Mouse (Mus musculus) layer of hippocampus, adult 18-20 months (tissue): ENCODE results near the gene Elavl1. TPM values are rescaled to one million over a fixed set of nuclear protein-coding genes. Genes with fewer than 3 reads are reported as not detected.

ENCODE experiments used
- total RNA-seq, 2 experiments: library from RNA; stranded (reverse); gene quantifications; 2 replicates each; pipeline ENCODE4 v1.2.3; 2021

The Elavl1 gene
- total RNA-seq, 2 experiments from 2014 or later: 78.8 to 80.6 TPM

Other genes with a start within 250 kb of the Elavl1 start
- under 1 TPM; 0.37 to 0.43 TPM for gene Cd209f, start 219.6 kb downstream of the Elavl1 start, total RNA-seq
- under 1 TPM in 1 of 2 experiments, not detected in 1; 0.22 TPM for gene Cd209g, start 191.3 kb downstream of the Elavl1 start, total RNA-seq
- 100 to 1,000 TPM in 1 of 2 experiments, 10 to 100 TPM in 1; 93.2 to 102 TPM for gene Evi5l, start 158.8 kb downstream of the Elavl1 start, total RNA-seq
- 10 to 100 TPM; 38.4 to 41.3 TPM for gene Prr36, start 108.0 kb downstream of the Elavl1 start, total RNA-seq
- gene Lrrc8e, start 98.6 kb downstream of the Elavl1 start, total RNA-seq: not detected
- gene Map2k7, start 86.7 kb downstream of the Elavl1 start, total RNA-seq: 100 to 1,000 TPM; 109 to 116 TPM
- under 1 TPM; 0.46 to 0.62 TPM for gene Gm49320, start 86.5 kb downstream of the Elavl1 start, total RNA-seq
- 10 to 100 TPM in 1 of 2 experiments, 1 to 10 TPM in 1; 8.9 to 12.2 TPM for gene Tgfbr3l, start 77.2 kb downstream of the Elavl1 start, total RNA-seq
- 10 to 100 TPM; 28.9 to 31.1 TPM for gene Snapc2, start 72.3 kb downstream of the Elavl1 start, total RNA-seq
- gene Ctxn1, start 66.1 kb downstream of the Elavl1 start, total RNA-seq: 100 to 1,000 TPM; 524 to 546 TPM
- 10 to 100 TPM; 59.1 to 61.4 TPM for gene Timm44, start 49.5 kb downstream of the Elavl1 start, total RNA-seq
- gene Ccl25, start 203 bp downstream of the Elavl1 start, total RNA-seq: 10 to 100 TPM; 17.2 to 20.1 TPM
- 10 to 100 TPM; 42.6 to 44.2 TPM for gene Cers4, start 167.6 kb upstream of the Elavl1 start, total RNA-seq